Mouse (Mus musculus) liver, postnatal 0 days (tissue): ENCODE data around the gene Smad5.

ENCODE experiments used
- CTCF ChIP-seq: sonication (generic); IDR thresholded peaks from 2 replicates; pipeline ENCODE4 v1.5.1; 2016; ENCODE audit warnings: antibody characterized with exemption, low read depth
- EP300 ChIP-seq: IDR thresholded peaks from 2 replicates; pipeline ENCODE4 v1.6.1; 2016; ENCODE audit warnings: antibody characterized with exemption, low read depth, mild to moderate bottlenecking

DNA sequence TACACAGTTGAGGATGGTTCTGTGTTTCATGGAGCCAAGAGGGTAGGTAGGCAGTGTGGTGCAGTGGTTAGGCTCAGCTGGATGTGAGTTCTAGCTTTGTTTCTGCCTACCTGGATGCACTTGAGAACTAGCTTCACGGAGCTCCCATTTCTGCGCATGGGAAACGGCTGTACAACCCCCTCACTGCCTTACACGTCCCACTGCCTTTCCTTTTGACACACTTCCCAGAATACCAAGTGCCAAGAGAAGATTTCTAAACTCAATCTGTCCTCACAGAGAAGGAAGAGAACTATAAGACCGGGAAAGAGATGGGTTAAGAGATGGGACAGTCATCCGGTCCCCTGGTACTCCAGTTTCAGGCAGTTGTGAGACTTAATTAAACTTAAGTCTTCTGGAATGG, 10.2 kb upstream of the Smad5 start:
- no peak for TF ChIP-seq EP300
- no peak for TF ChIP-seq CTCF
